Mouse (Mus musculus) monocyte, adult 5-6 weeks (primary cell): ENCODE measurements around the gene Gm8126. TPM values are rescaled to one million over a fixed set of nuclear protein-coding genes. Genes with fewer than 3 reads are reported as not detected.

Source experiments
- total RNA-seq: library from RNA; stranded (forward); fragments of 200-1000, 200-491, 200-594 nt; gene quantifications from 3 replicates; pipeline ENCODE4 v1.2.3, GENCODE M21; 2017

Gene Gm8126
- total RNA-seq, 1 experiment from 2014 or later: not detected

Other genes starting within 250 kb of the Gm8126 start
- 1.7 TPM in 1 of 3 replicates, not detected in the others for gene Gm10376, start 243.0 kb upstream of the Gm8126 start, total RNA-seq
- gene Gm8094, start 182.0 kb upstream of the Gm8126 start, total RNA-seq: not detected in 3 replicates
- not detected in 3 replicates for gene Gm8104, start 158.0 kb upstream of the Gm8126 start, total RNA-seq
- not detected in 3 replicates for gene Gm7233, start 78.8 kb upstream of the Gm8126 start, total RNA-seq
- gene Gm8122, start 23.3 kb upstream of the Gm8126 start, total RNA-seq: not detected in 3 replicates
- not detected in 3 replicates for gene Gm9732, start 16.4 kb downstream of the Gm8126 start, total RNA-seq
- not detected in 3 replicates for gene Gm8127, start 35.2 kb downstream of the Gm8126 start, total RNA-seq
- gene 1700001F09Rik, start 89.2 kb downstream of the Gm8126 start, total RNA-seq: not detected in 3 replicates
- gene Gm8138, start 157.7 kb downstream of the Gm8126 start, total RNA-seq: not detected in 3 replicates